Mouse (Mus musculus) adrenal gland (tissue): ENCODE measurements around the gene Atm.

Experiments used
- intact Hi-C: fragments of 180-260 bp; cut with DNase I; formaldehyde crosslinking; loops from one replicate; pipeline ENCODE4 v1.15.1; 2025
- microRNA-seq, 2 experiments: library from miRNA; unstranded; fragments of <30 nt; microRNA quantifications; one replicate each; pipeline ENCODE4; 2019

Gene Atm

GRCm38 (mm10) chr9:53409427-53409826, 127.1 kb downstream of the Atm start:
- intact Hi-C loops: no loop called here

DNA sequence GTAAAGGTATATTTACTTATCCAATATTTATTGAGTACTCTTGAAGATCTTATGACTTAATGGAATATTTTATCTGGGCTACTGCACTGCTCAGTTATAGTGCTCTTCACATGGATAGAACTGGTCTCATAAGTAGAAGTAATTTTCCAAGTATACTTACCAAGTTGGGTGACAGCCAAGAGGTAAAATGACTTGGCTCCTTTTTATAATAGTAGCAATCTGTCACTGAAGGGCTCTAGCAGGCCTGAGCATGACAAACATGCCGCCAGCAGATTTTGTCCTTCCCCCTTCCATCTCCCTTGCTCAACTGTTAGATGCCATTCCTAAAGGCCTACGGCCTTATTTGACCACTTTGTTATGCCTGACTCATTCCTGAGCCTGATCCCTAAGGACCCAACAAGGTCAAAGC, 127.6 kb downstream of the Atm start:
- intact Hi-C loops: no loop called here

DNA sequence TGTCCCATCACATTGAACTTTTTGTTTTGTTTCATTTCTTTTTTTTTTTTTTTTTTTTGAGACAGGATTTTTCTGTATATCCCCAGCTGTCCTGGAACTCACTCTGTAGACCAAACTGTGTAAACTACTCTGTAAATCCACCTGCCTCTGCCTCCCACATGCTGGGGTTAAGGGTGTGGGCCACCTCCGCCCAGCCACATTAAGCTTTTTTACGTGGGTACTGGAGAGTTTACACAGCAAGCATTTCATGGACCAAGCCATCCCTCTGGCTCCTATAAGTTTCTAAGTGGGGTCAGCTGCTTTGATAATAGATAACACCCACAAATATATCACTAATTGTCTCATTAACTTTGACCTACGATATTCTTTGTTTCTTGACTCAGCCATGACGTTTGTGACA, 128.0 kb downstream of the Atm start:
- intact Hi-C loops: no loop called here

DNA sequence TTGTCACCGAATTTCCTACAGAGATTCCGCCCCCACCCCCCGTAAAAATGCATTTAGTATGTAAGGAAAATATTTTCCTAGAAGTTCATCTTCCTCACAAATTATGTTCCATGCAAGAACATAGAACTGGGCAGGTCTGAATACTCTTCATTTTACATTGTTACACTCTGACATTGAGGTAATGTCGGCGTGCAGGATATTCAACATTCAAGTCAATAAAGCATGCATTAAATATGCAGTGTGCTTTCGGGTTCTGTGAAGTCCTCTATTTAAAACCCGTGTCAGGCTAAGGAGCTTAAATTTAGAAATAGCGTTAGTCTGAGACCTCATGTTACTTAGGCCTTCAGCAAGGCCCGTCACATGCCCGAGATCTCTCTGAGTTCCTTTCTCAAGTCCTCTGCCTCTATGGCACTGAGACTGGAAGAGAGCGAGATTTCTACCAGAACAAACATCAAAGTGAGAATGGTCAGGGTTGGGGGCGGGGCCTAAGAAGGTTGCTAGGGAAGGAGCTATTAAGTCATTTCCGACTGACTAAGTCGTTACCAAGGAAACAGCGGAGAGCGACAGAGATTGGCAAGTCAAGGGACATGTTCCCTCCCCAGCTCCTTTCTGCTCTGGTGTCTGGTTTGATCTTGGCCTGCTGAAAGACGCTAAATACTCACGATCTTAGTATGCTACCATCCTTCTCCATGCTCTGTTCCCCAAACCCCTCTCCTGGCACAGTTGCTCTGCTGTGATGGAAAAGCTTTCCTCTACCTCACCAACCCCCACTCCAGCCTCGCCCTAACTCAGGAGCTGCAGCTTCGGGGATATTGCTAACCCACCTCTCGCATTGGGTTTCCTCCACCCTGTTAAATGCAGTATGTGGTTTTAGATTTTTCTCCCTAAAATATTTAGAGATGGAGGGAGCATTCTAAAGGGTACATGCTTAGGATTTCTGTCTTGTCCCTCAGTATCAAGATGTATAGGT, 131.5 kb downstream of the Atm start:
- intact Hi-C loops: no loop called here

GRCm38 (mm10) chr9:53404050-53404752, 132.3 kb downstream of the Atm start:
- intact Hi-C loops: no loop called here

DNA sequence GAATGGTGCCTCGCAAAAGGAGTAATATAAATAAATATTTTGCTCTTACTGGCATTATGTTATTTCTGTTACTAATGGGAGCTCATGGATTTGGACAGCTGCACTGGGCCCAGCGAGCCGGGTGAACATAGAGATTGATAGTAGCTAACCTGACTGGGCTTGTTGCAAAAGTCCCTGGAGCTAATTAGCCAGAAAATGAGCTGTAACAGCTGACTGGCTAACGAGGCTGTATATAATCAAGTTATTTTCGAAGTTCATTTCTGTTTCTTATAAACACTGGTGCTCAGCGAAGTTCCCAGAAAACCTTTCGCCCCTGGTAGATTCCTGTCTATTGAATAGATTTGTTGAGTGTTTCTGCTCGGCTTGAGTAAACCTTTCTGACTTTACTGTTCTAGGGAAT, 133.5 kb downstream of the Atm start:
- intact Hi-C loops: no loop called here

- intact Hi-C loops: no loop called here
Observed at GRCm38 (mm10) chr9:53402291-53402711, 134.2 kb downstream of the Atm start, which contains the start of gene 4930550C14Rik. 4930550C14Rik (plus strand) TSS chr9:53402325.

- intact Hi-C loops: loop anchor here (2.0 kb wide), 1 partner anchor 148 kb away; no protein-coding TSS in a partner anchor
Observed at GRCm38 (mm10) chr9:53401146-53401545, 135.4 kb downstream of the Atm start.

- intact Hi-C loops: loop anchor here (2.0 kb wide), 1 partner anchor 148 kb away; no protein-coding TSS in a partner anchor
Observed at GRCm38 (mm10) chr9:53400696-53401095, 135.8 kb downstream of the Atm start.

DNA sequence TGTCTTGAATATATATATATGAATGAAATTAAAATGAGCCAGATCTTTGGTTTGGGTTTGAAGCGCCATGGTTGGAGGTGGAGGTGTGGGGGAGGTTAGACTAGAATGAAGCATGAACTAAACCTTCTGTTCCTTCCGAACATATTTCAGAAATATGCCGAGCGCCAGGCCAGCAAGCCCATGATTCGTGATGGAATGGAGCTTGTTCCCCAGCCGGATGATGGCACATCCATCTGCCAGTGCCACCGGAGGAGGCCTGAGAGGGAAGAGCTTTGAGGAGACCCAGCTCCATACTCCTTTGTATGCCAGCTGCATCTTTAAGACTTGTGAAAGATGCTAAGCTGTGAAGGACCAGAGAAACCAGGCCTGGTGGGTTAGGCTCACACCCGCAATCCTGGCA, 137.0 kb downstream of the Atm start:
- intact Hi-C loops: no loop called here

DNA sequence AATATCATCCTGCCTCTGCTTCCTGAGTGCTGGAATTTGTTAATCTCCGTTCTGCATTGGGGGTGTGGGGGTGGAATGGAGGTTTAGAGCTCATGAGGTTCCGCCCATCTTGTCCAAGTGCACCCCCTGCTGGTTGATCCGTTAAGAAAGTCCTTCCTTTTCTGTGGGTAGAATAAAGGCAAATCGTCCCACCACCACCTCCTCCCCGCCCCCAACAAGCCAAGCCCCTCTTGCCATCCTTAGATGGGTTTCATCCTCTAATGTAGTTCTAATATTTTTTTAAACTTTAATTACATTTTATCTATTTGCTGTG, 138.2 kb downstream of the Atm start:
- intact Hi-C loops: no loop called here

DNA sequence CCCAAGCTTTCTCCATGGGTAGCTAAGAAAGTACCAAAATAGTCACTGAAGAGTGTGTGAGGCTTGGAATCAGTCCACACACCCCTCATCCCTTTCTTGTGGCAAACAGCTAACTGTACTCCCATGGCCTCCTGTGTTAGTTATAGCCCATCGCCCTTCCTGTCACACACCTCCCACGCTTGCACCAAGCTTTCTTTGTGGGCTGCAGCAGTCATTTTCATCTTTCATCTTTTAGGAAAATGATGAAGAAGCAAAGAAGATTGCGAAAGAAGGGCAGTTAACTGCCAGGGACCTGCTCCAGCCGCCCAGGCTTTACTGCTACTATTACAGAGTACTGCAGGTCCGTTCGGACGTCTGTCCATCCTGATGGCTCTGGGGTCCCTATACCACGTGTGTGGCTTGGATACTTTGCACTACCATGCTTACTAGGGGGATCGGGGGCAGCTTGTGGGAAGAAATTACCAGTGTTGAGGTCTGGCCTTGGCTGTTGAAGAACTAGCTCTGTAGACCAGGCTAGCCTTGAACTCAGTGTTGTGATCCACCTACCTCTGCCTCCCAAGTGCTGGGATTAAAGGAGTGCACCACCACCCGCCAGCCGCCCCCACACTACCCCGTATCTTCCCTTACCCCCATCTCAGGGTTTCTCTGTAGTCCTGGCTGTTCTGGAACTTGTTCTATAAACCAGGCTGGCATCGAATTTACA, 138.7 kb downstream of the Atm start:
- intact Hi-C loops: no loop called here

- intact Hi-C loops: no loop called here
Observed at GRCm38 (mm10) chr9:53390136-53390535, 146.4 kb downstream of the Atm start.

Small RNA genes lying within 50 kb of the gene (microRNA-seq; reads per million reads assigned to microRNA genes)
- gene Mir130c: 0 reads per million in 2 experiments
